Mouse (Mus musculus): ENCODE measurements around the gene Cabp1.
"Not testable (repeated sequence)": the region's sequence is repeated elsewhere in the genome, so short reads cannot be mapped to it uniquely, and the experiment has no call there.

Gene Cabp1

GRCm38 (mm10) chr5:115152132-115152956, 41.8 kb downstream of the Cabp1 start:
- no peak for DNase-seq (ENCODE audit: low spot score in 2 of 2)

GRCm38 (mm10) chr5:115151457-115151856, 42.7 kb downstream of the Cabp1 start:
- no peak for DNase-seq (ENCODE audit: low spot score in 2 of 2)

- no peak for DNase-seq (ENCODE audit: low spot score in 2 of 2)
Measured at GRCm38 (mm10) chr5:115150991-115151390, 43.2 kb downstream of the Cabp1 start.

DNA sequence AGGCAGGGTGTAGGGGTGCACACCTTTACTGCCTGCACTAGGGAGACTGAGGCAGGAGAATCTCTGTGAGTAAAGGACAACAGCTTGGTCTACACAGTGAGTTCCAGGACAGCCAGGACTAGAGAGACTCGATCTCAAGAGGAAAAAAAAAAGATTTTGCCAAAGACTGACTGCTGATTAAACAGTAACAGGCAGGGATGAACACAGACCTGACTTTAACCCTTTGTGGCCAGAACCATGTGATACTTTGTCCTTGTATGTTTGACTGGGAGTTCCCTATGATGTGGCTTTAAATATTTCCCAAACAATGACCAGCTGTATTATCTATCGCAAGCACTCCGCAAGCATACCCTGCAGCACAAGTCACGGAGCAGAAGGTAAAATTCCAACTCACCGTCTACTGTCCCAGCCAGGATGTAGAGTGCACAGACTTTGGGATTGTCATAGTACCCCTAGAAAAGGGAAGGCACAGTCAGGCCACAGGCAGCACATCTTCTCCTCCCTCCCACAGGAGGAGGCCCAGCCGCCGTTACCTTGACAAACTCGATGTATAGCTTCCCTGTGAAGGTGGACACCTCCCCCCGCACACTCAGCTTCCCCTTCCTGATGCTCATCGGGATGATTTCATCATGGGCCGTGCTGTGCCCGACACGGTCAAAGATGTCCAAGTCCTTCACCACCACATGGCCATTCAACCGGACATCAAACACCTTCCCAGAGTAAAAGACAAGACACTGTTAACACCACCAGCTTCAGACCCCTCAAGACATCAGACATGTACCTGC, 44.3 kb downstream of the Cabp1 start:
- DNase-seq (ENCODE audit: low spot score in 2 of 2) = no peak

GRCm38 (mm10) chr5:115148872-115149271, 45.3 kb downstream of the Cabp1 start:
- DNase-seq (ENCODE audit: low spot score in 2 of 2) = not testable (repeated sequence)

DNA sequence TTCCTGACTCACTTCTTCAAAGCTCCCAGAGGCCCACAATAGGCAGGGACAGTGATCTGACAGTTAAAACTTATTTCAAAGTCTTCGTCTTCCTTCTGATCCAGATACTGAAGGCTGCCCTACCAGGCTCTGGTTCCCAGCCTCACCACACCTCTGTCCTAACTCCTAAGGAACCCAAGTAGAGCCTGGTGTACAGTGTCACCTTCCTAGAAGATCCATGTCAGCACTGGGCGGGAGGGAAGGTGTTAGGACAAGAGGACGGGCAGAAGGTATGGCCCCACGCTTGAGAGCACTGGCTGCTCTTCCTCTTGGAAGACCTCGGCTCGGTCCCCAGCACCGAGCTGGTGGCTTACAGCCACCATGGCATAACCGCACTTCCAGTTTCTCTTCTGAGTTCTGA, 45.8 kb downstream of the Cabp1 start:
- no peak for DNase-seq (ENCODE audit: low spot score in 2 of 2)

GRCm38 (mm10) chr5:115147388-115147787, 46.8 kb downstream of the Cabp1 start:
- DNase-seq (ENCODE audit: low spot score in 2 of 2) = no peak

DNA sequence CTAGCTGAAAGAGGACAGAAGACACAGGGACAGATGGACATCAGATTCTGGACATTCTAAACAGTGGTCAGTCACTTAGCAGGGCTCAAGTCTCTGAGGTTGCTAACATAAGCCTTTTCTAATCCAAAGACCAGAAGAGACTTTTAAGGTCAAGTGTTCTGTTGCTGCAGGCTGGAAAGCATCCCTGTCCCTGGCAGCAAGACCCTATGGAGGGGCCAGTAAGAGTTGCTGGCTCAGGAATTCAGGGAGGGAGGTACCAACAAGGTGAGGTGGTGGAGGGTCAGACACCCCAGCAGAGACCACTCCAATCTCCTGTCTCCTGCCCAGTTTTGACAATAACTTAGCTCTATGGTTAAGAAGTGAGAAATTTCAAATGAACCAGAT, 47.4 kb downstream of the Cabp1 start:
- no peak for DNase-seq (ENCODE audit: low spot score in 2 of 2)

DNA sequence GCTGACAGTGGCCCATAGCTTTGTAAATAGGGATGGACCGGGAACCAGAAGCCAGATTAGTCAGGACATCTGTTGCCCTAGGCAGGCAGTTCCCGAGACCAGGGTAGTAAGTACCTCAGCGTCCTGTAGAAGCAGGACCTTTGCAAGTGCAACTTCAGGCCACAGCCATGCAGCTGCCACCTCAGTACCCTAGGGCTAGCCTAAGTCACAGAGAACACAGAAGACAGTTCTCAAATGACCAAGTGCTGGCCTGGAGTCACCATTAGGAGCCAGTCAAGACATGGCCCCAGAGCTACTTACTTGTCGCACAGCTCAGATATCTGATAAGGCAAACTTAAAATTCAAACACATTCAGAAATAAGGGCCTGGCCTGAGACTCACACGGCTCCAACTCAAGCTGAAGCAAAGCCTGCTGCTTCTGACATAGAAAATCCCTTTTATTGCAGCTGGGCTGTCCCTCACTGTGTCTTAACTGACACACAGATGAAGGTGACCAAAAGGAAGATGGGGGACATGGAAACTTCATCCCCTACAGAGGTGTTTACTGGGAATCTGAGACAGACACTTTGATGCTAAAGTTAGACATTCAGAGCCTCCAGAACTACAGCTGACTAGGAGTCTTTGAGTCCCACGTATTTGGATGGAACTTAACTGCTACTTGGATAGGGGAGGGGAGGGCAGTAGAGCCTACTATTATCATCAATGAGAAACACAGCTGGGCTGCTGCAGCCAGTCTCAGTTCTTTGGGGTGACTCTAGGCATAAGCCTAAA, 48.0 kb downstream of the Cabp1 start:
- no peak for DNase-seq (ENCODE audit: low spot score in 2 of 2)

DNA sequence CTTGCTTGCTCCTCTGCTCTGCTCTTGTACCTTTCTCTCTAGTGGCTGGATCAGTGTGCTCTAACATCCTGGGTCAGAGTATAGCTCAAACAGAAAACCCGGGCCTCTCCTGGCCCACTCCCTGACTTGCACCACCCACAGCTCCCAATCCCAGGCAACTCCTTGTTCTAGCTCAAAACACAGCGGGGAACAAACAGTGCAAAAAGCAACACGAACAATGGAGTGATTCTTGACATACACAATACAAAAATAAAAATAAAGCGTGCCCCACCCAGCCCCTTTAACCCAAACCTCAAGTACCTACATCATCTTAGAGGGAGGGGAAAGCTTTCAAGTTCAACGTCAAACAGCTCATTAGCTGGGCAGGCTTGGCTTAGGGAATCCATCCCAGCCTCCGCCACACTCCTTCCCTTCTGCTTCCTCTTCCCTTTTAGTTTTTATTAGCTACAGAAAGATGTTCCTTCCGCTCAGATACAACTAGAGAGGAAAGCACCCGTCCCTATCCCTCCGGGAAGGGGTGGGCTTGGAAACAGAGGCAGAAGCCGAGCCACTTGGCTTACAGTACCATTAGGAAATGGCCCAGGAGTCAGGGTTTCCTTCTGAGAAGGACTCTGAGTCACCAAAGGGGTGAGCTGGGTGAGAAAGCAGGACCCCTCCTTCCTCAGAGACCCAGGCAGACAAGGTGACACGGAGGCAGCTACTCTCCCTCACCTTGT, 48.8 kb downstream of the Cabp1 start:
- DNase-seq (ENCODE audit: low spot score in 2 of 2) = no peak

- DNase-seq (ENCODE audit: low spot score in 2 of 2) = no peak
Measured at GRCm38 (mm10) chr5:115144471-115144870, 49.7 kb downstream of the Cabp1 start.

DNA sequence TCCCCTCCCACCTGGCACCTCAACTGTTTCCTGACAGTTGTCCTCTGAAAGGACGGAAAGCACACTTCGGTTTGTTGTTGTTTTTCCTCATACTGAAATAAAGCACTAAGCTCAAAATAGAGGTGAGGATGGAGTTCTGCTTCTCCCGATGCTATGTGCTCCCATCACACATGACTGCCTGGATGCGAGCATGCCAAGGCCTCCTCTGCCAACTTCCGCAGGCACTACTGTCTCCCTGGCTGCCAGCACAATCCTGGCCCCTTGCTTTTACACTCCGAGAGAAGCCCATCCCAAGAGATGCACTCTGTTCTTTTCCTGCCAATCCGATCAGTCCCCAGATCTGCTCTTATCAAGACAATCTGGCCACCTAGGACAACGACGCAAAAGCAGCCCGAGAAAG, 50.6 kb downstream of the Cabp1 start:
- DNase-seq (ENCODE audit: low spot score in 2 of 2) = no peak

- no peak for DNase-seq (ENCODE audit: low spot score in 2 of 2)
Measured at GRCm38 (mm10) chr5:115142166-115142697, 51.9 kb downstream of the Cabp1 start.

- DNase-seq (ENCODE audit: low spot score in 2 of 2) = no peak
Measured at GRCm38 (mm10) chr5:115140726-115141125, 53.5 kb downstream of the Cabp1 start.

GRCm38 (mm10) chr5:115139124-115139523, 55.1 kb downstream of the Cabp1 start:
- no peak for DNase-seq (ENCODE audit: low spot score in 2 of 2)

GRCm38 (mm10) chr5:115134234-115135165, 59.7 kb downstream of the Cabp1 start, which contains the start of gene Unc119b:
Gene Unc119b (minus strand): TSS chr5:115134975.
- DNase-seq (ENCODE audit: low spot score in 2 of 2) = peak; percentile 82

DNA sequence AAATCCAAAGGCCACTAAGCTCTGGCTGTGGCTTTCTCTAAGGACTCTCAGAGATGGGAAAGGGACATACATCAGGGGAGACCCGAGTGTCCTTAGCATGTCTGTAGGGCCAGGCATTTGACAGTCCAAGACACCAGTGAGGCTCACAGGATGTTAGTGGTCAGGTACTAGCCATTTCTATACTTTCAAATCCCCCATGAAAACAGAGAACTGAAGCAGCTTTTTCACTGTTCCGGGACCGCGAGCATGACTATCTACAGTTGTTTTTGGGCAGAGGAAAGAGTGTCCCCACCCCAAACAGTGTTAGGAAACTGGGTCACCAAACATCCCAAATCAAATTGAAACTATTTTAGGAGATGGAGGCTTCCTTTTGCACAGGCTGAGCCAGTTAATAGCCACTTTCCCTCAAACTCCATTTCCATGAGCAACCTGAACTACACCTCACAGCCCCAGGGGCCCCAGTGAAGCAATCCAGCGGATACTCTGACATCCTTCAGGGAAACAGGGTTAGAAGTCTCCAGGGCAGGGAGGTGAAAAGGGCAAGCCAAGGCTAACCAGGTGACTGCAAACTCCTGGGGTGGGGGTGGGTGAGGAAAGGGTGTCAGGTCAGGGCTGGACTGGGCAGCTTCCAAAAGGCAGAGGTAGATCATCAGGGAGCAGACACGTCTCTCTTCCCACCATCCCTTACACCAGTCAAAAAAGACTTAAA, 60.7 kb downstream of the Cabp1 start:
- no peak for DNase-seq (ENCODE audit: low spot score in 2 of 2)

GRCm38 (mm10) chr5:115132465-115132864, 61.7 kb downstream of the Cabp1 start:
- DNase-seq (ENCODE audit: low spot score in 2 of 2) = no peak

DNA sequence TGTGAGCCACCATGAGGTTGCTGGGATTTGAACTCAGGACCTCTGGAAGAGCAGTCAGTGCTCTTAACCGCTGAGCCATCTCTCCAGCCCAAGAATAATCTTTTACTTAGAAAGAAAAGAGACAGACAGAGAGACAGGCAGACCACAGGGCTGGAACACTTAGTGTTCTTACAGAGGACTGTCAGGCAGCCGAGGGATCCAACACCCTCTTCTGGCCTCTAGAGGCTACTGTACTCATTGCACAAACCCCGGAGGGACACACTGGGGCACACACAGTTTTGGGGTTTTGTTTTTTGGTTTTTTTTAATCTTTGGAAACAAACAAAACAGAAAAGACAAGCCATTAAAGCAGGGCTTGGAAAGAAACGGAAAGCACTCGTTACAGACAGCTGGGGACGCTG, 64.9 kb downstream of the Cabp1 start:
- DNase-seq (ENCODE audit: low spot score in 2 of 2) = no peak

All from frontal cortex, postnatal 36 days (tissue).